Mouse (Mus musculus) limb, embryonic 14.5 days (tissue): Measurements from ENCODE around the gene Panx3. TPM values are rescaled to one million over a fixed set of nuclear protein-coding genes. Genes with fewer than 3 reads are reported as not detected.

Experiments used
- ATAC-seq: fragments of 200-750 bp; cut with Nextera tagmentation; 2 replicates; pipeline ENCODE4 v1.8.0; 2017; ENCODE audit warnings: low read depth, moderate number of reproducible peaks, moderate TSS enrichment; ENCODE audit not compliant: low FRiP score
- DNase-seq: peaks from one replicate; pipeline ENCODE4 v3.0.0-alpha.2; 2015; ENCODE audit warnings: low spot score
- H3K27ac ChIP-seq: fragments of 300-500 bp; sonication (generic); replicated peaks from 2 replicates; pipeline ENCODE4 v1.5.1; 2014; ENCODE audit warnings: low read depth, mild to moderate bottlenecking, low read length, moderate library complexity, mixed read lengths
- H3K27me3 ChIP-seq: fragments of 300-500 bp; sonication (generic); 2 replicates; pipeline ENCODE4 v1.6.1; 2014; ENCODE audit warnings: low read length, mixed read lengths; ENCODE audit not compliant: control insufficient read depth, insufficient read depth
- H3K36me3 ChIP-seq: fragments of 300-500 bp; sonication (generic); 2 replicates; pipeline ENCODE4 v1.6.1; 2014; ENCODE audit warnings: mild to moderate bottlenecking, low read length, moderate library complexity, mixed read lengths; ENCODE audit not compliant: control insufficient read depth, insufficient read depth
- H3K4me1 ChIP-seq: fragments of 300-500 bp; sonication (generic); 2 replicates; pipeline ENCODE4 v1.6.1; 2014; ENCODE audit warnings: antibody characterized with exemption, low read length, mixed read lengths; ENCODE audit not compliant: control insufficient read depth, insufficient read depth
- H3K4me2 ChIP-seq: fragments of 300-500 bp; sonication (generic); replicated peaks from 2 replicates; pipeline ENCODE4 v1.6.1; 2014; ENCODE audit warnings: low read depth, mild to moderate bottlenecking, low read length, moderate library complexity; ENCODE audit not compliant: severe bottlenecking
- H3K4me3 ChIP-seq: fragments of 300-500 bp; sonication (generic); replicated peaks from 2 replicates; pipeline ENCODE4 v1.5.1; 2014; ENCODE audit warnings: low read length
- H3K9ac ChIP-seq: fragments of 300-500 bp; sonication (generic); 2 replicates; pipeline ENCODE4 v1.6.1; 2014; ENCODE audit warnings: mild to moderate bottlenecking, low read depth, low read length, moderate library complexity; ENCODE audit not compliant: severe bottlenecking
- H3K9me3 ChIP-seq: fragments of 300-500 bp; sonication (generic); 2 replicates; pipeline ENCODE4 v1.6.1; 2016; ENCODE audit warnings: low read length; ENCODE audit not compliant: control insufficient read depth
- POLR2A ChIP-seq: fragments of 200-500 bp; IDR thresholded peaks from 2 replicates; pipeline ENCODE4 v1.8.0; 2012; ENCODE audit warnings: inconsistent platforms, mild to moderate bottlenecking, moderate library complexity, borderline replicate concordance; ENCODE audit not compliant: insufficient read depth, insufficient read length; ENCODE audit errors: extremely low read depth
- WGBS: fragments of 180-500 bp; shearing (Covaris S2); extraction: QIAGEN DNeasy Blood & Tissue Kit; methylation state at CpG from one replicate; pipeline ENCODE4 v1.1.7; 2014; 5-methylcytosine and 5-hydroxymethylcytosine counted together
- polyA plus RNA-seq, 2 experiments: library from polyadenylated mRNA; depleted of rRNA in 1 of 2; stranded (reverse) in 1 of 2; unstranded in 1 of 2; fragments of >200 nt; fragmentation: Nextera tagmentation in 1 of 2; extraction: Ambion mirVana in 1 of 2; gene quantifications; 2 replicates each; pipeline versions ENCODE4 v1.2.1 to v1.2.3; 2012 to 2014

The Panx3 gene
- polyA plus RNA-seq, 2 experiments: 15.9 to 37.4 TPM

DNA sequence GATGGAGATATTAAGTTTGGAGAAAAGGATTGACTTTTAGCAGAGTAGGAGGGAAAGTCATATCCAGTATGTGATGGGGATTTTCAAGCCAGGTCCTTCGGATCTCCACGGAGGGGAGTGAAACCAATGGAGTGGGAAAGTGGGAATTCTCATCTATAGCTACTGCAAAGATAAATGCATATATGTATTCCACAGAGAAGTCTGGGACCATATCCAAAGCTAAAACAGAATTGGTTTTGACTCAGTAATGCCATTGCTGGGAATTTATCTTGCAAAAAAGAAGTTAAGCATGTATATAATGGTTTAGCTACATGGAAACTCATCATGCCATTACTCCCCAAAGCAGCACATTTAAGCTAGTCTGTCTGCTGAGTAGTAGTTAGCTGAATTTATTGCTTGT, 36.7 kb downstream of the Panx3 start:
- no peak overlapping the region for H3K4me2 ChIP-seq
- DNase-seq (no peak), ATAC-seq (no peak)
- no peak for TF ChIP-seq POLR2A
- H3K27me3 ChIP-seq: no peaks in the 10 kb centered on the region
- 77% methylated on average over 2 of the region's 2 CpGs for WGBS
- no peak overlapping the region for H3K4me3 ChIP-seq
- no peak overlapping the region for H3K9ac ChIP-seq
- no peaks in the 10 kb centered on the region for H3K36me3 ChIP-seq
- H3K9me3 ChIP-seq: no peaks in the 10 kb centered on the region
- H3K27ac ChIP-seq: no peak overlapping the region
- H3K4me1 ChIP-seq: no peaks in the 10 kb centered on the region

DNA sequence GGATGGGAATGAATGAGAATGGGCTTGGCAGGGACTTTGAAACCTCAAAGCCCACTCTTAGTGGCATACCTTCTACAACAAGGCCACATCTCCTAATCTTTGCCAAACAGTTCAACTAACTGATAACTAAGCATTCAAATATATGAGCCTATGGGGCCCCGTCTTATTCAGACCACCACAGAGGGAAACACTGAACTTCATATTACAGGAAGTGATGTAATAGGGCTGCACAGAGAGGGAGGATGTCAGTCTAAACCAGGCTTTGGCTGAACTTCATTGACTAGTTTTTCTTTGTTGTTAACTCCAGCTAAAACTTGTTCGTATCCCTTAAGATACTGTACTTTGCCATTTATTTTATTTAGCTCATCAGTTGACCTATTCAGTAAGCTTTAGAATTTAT, 39.1 kb downstream of the Panx3 start:
- WGBS: 82% methylated on average over 2 of the region's 2 CpGs
- Histone ChIP-seq H3K36me3 (no peaks in the 10 kb centered on the region), H3K4me1 (no peaks in the 10 kb centered on the region), H3K27ac (no peak overlapping the region), H3K27me3 (no peaks in the 10 kb centered on the region), H3K9ac (no peak overlapping the region), H3K9me3 (no peaks in the 10 kb centered on the region), H3K4me2 (no peak overlapping the region), H3K4me3 (no peak overlapping the region)
- ATAC-seq (no peak), DNase-seq (no peak)
- TF ChIP-seq POLR2A: no peak

DNA sequence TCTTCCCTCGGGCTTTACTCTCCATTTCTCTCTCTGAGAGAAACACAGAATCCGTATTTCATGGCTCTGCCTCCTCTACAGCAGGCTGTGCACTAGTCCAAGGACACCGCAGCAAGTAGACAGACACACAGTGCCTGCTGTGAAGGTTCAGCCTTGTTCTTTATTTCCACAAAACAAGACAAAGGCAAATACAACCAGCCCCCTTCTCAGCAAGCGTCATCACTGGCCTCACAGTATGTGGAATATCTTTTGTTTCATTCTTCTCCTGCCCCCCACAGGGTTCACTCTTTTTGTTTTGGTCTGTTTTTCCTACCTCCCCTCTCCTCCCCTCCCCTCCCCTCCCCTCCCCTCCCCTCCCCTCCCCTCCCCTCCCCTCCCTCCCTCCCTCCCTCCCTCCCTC, 40.5 kb downstream of the Panx3 start:
- H3K9me3 ChIP-seq: no peaks in the 10 kb centered on the region
- H3K9ac ChIP-seq: no peak overlapping the region
- no peaks in the 10 kb centered on the region for H3K27me3 ChIP-seq
- H3K4me2 ChIP-seq: no peak overlapping the region
- ATAC-seq (no peak), DNase-seq (no peak)
- no peak for TF ChIP-seq POLR2A
- no peaks in the 10 kb centered on the region for H3K4me1 ChIP-seq
- no peaks in the 10 kb centered on the region for H3K36me3 ChIP-seq
- no peak overlapping the region for H3K4me3 ChIP-seq
- 69% methylated on average over 4 of the region's 4 CpGs for WGBS
- H3K27ac ChIP-seq: no peak overlapping the region

DNA sequence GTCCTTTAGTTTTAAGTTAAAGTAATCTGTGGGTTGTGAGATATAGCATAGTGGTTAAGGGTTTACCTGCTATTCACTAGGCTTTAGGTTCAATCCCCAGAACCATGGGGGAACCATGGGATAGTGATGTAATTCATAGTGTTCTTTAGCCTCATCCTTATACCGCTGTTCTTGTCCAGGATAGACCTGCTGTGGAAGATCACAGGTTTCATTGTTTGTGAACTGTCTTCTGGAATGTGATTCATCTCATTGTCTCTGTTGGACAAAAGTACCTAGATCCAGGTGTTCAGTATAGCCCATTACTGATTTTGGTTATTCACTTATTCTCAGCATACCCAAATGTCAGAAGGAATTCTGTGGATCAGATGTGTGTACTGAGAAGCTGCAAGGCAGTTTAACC, 41.8 kb downstream of the Panx3 start:
- no peaks in the 10 kb centered on the region for H3K9me3 ChIP-seq
- 94% methylated on average over 1 of the region's 1 CpGs for WGBS
- no peak overlapping the region for H3K9ac ChIP-seq
- H3K27ac ChIP-seq: no peak overlapping the region
- DNase-seq (no peak), ATAC-seq (no peak)
- TF ChIP-seq POLR2A: no peak
- H3K36me3 ChIP-seq: no peaks in the 10 kb centered on the region
- no peak overlapping the region for H3K4me2 ChIP-seq
- no peaks in the 10 kb centered on the region for H3K27me3 ChIP-seq
- H3K4me1 ChIP-seq: no peaks in the 10 kb centered on the region
- no peak overlapping the region for H3K4me3 ChIP-seq

DNA sequence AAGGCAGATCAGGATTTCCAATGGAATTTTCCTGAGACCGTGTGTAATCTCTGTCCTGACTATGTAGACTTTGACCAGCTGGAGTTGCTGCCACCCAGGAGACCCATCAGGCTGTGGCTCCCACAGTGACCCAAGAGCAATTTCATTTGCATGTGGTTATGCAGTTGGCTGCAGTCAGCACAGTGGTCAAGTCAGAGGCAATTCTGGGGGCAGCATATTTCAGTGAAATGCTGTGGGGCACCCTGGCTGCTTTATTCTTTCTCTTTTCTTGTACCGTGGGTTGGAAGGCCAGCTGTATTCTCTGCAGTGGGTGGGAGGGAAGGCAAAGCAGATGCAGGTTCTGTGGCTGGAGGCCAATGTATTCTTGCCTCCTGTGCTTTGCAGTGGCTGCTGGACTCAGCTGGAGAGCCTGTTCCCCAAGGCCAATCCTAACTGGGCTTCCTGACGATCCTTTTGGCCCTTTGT, 42.9 kb downstream of the Panx3 start:
- no peak for ATAC-seq
- no peak overlapping the region for H3K4me3 ChIP-seq
- H3K9me3 ChIP-seq: no peaks in the 10 kb centered on the region
- no peak for DNase-seq
- no peaks in the 10 kb centered on the region for H3K27me3 ChIP-seq
- TF ChIP-seq POLR2A: no peak
- no peaks in the 10 kb centered on the region for H3K36me3 ChIP-seq
- no peak overlapping the region for H3K27ac ChIP-seq
- no peak overlapping the region for H3K9ac ChIP-seq
- 14% methylated on average over 3 of the region's 3 CpGs for WGBS
- H3K4me1 ChIP-seq: no peaks in the 10 kb centered on the region
- H3K4me2 ChIP-seq: no peak overlapping the region

DNA sequence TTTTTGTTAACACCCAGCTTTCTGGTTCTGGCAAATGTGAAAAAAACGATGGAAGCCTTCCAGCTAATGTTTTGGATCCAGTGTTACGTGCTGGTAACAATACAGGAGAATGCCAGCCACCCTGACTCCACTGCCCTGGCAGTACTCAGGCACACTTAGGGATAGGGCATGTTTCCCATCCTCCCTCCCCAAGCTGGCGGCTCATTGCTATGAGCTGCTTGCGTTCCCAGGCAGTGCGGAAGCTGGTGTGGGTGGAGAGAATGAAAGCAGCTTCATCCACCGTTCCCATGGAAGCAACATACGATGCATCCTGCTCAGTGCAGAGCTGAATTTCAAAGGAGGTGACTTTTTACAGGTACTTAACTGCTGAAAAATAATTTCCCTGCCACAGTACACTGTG, 43.4 kb downstream of the Panx3 start:
- 0 out of 2 replicates have a peak overlapping the region, but pooled peaks have one; percentile 19 for H3K4me2 ChIP-seq
- no peaks in the 10 kb centered on the region for H3K4me1 ChIP-seq
- H3K36me3 ChIP-seq: no peaks in the 10 kb centered on the region
- TF ChIP-seq POLR2A: no peak
- ATAC-seq (no peak), DNase-seq (no peak)
- 32% methylated on average over 7 of the region's 7 CpGs for WGBS
- H3K27me3 ChIP-seq: no peaks in the 10 kb centered on the region
- H3K4me3 ChIP-seq: no peak overlapping the region
- H3K9me3 ChIP-seq: no peaks in the 10 kb centered on the region
- H3K27ac ChIP-seq: no peak overlapping the region
- no peak overlapping the region for H3K9ac ChIP-seq
